Mouse (Mus musculus): ENCODE results near the gene Nucb2. TPM values are rescaled to one million over a fixed set of nuclear protein-coding genes. Genes with fewer than 3 reads are reported as not detected.

Nucb2 gene
- polyA plus RNA-seq, 1 experiment from 2014 or later = 121 TPM

Other genes with a start within 250 kb of the Nucb2 start
- gene Plekha7, start 196.0 kb upstream of the Nucb2 start, polyA plus RNA-seq (2018) = 0.13 to 0.38 TPM (median 0.23 TPM) in 3 replicates
- gene Rps13, start 170.2 kb upstream of the Nucb2 start, polyA plus RNA-seq (2018) = 344 to 1,175 TPM (median 1,056 TPM) in 3 replicates
- 22.0 to 27.0 TPM (median 25.2 TPM) in 3 replicates for gene Pik3c2a, start 60.9 kb upstream of the Nucb2 start, polyA plus RNA-seq (2018)

Data from macrophage (primary cell).